Comparison of ENCODE assay signal across 9 mouse cellular contexts in the genomic region with DNA sequence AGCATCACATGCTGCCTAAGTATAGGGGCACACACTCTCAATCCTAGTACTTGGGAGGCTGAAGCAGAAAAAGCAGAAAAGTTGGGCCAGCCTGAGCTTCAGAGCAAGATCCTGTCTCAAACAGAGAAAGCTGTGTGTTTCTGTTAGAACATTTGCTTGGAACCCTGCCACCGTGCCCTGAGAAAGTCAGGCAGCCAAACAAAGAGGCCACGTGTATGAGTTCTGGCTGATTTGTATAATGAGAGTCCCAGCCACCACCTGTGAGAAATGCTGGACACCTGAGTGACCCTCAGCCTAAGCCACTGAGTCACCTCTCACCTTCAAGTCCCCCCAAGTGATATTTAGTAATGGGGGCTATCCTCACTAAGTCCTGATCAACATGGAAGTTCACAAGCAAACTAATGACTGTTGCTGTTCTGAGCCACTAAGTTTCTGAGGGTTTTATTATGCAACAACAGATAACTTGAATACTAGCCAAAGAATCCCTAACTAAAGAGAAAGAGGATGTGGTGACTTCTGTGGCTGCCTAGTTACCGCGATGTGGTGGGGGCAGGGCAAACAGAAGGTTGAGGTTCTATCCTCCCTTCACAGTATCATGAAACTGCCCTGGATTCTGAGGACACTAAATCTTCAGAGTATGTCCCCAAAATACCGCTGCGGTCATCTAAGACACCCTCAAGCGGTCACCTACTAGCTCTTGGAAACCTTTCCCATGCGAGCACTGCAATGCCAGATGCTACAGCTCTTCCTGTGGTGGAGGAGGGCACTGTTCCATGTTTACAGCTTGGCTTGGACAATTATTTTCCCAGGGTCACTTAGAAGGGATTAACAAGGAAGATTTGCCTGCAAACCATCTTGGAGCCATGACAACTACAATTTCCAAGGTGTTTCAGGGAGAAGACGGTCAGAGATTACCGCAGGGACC. TPM values are rescaled to one million over a fixed set of nuclear protein-coding genes. Genes with fewer than 3 reads are reported as not detected.
DNase-seq lines count a peak whose midpoint lies in the region; TF ChIP-seq lines count a peak whose summit lies in the region.
"Had no signal": no experiment of that assay in that cellular context is flagged by ENCODE, and none has a peak within 500 bp of the region (broad histone marks: within the 10 kb centered on the region; RNA-seq: fewer than 3 reads in every experiment).

No protein-coding gene starts in this region.

- peaks cover 7% of the 10 kb centered on the region for H3K4me1 ChIP-seq in lung, adult 2 months (ENCODE audit: control insufficient read depth, insufficient read depth, low read length)

- H3K4me3 ChIP-seq in lung, adult 2 months (replicated peaks; ENCODE audit: extremely low read depth, low read depth, low read length), result no peak overlapping the region

- no peak for TF ChIP-seq POLR2A in lung, adult 2 months (IDR thresholded peaks at IDR 0.05; ENCODE audit: borderline replicate concordance, extremely low read depth, low read depth, low read length)

- 47% methylated on average over 10 of the region's 10 CpGs for whole genome bisulfite sequencing in lung, adult 2 months

- peak; percentile 32 for DNase-seq in right cerebral cortex, adult 18-20 months
- no peak for DNase-seq in right cerebral cortex, postnatal 4 days
- DNase-seq in cerebellum, postnatal 36 days, result peak; percentile 68 to 79
- peak; percentile 15 for DNase-seq in lung, adult 2 months
- DNase-seq in thymus, postnatal 0 days (ENCODE audit: low spot score), result peak; percentile 46
- no peak for DNase-seq in frontal cortex, postnatal 25 days (ENCODE audit: low spot score in 2 of 2)
- DNase-seq in urinary bladder, adult 18-20 months (ENCODE audit: low spot score in 2 of 2), result no peak
- no peak for DNase-seq in left cerebral cortex, postnatal 36 days (ENCODE audit: low spot score in 2 of 2)

- TF ChIP-seq CTCF in lung, adult 2 months (IDR thresholded peaks at IDR 0.05; ENCODE audit: insufficient read depth, low read length), result no peak

- intact Hi-C loops in left cerebral cortex, postnatal 36 days (cut with DNase I), result no loop called here

RNA-seq across cellular contexts. Expression of a gene that starts 31.9 kb away (rescaled TPM):
- polyA plus RNA-seq in lung, adult 2 months (2012; rRNA removed), result not detected in 2 replicates
- polyA plus RNA-seq in thymus, postnatal 0 days (2015; fragmentation: Nextera tagmentation; extraction: Ambion mirVana), result not detected in 2 replicates
- not detected for total RNA-seq in left cerebral cortex, postnatal 36 days (2021)
- polyA plus RNA-seq: heart, postnatal 0 days had no signal

Comparison
In these comparisons a context has a peak if more than half of its experiments do, and no peak if none do; other contexts are left out.
1. DNase-seq: peak in right cerebral cortex, adult 18-20 months (single experiment), cerebellum, postnatal 36 days (2 of 2), lung, adult 2 months (single experiment) and thymus, postnatal 0 days (single experiment); none in right cerebral cortex, postnatal 4 days (single experiment), frontal cortex, postnatal 25 days (0 of 2), urinary bladder, adult 18-20 months (0 of 2) and left cerebral cortex, postnatal 36 days (0 of 2).